Mouse (Mus musculus): Measurements from ENCODE around the gene Plac9a. TPM values are rescaled to one million over a fixed set of nuclear protein-coding genes. Genes with fewer than 3 reads are reported as not detected.

Plac9a gene
- total RNA-seq, 1 experiment from 2014 or later: not detected

- peak; percentile 36; the same call in 1 of the 2 replicates for ATAC-seq (replicated peaks; ENCODE audit: low read depth, poor library complexity, severe bottlenecking)
These were observed 61.3 kb downstream of the Plac9a start for GRCm38 (mm10) chr14:25841579-25841978.

GRCm38 (mm10) chr14:25840961-25841360 lies 61.9 kb downstream of the Plac9a start:
- no peak for ATAC-seq (replicated peaks; ENCODE audit: low read depth, poor library complexity, severe bottlenecking)

GRCm38 (mm10) chr14:25839791-25840190 lies 63.1 kb downstream of the Plac9a start:
- ATAC-seq (replicated peaks; ENCODE audit: low read depth, poor library complexity, severe bottlenecking): no peak

GRCm38 (mm10) chr14:25838411-25838810 lies 64.5 kb downstream of the Plac9a start:
- no peak for ATAC-seq (replicated peaks; ENCODE audit: low read depth, poor library complexity, severe bottlenecking)

Other genes starting within 250 kb of the Plac9a start
- gene Ppif, start 208.9 kb downstream of the Plac9a start, total RNA-seq (2017): 44.9 and 49.5 TPM in 2 replicates
- gene Zcchc24, start 134.1 kb downstream of the Plac9a start, total RNA-seq (2017): 1.8 and 3.7 TPM in 2 replicates
- 7.4 and 12.9 TPM in 2 replicates for gene Anxa11, start 60.9 kb downstream of the Plac9a start, total RNA-seq (2017)
- 0.59 and 4.0 TPM in 2 replicates for gene Tmem254a, start 24.6 kb upstream of the Plac9a start, total RNA-seq (2017)
- gene Cphx1, start 35.2 kb upstream of the Plac9a start, total RNA-seq (2017): not detected in 2 replicates
- not detected in 2 replicates for gene Duxbl1, start 75.5 kb upstream of the Plac9a start, total RNA-seq (2017)
- not detected in 2 replicates for gene Gm9780, start 139.6 kb upstream of the Plac9a start, total RNA-seq (2017)
- 24.6 and 28.3 TPM in 2 replicates for gene Tmem254c, start 164.3 kb upstream of the Plac9a start, total RNA-seq (2017)
- not detected in 2 replicates for gene Cphx2, start 178.4 kb upstream of the Plac9a start, total RNA-seq (2017)
- gene Cphx3, start 179.2 kb upstream of the Plac9a start, total RNA-seq (2017): not detected in 2 replicates
- not detected in 2 replicates for gene Duxbl2, start 215.2 kb upstream of the Plac9a start, total RNA-seq (2017)